Mouse (Mus musculus) forebrain, embryonic 12.5 days (tissue): ENCODE measurements at regions not wholly inside any gene's neighbourhood (a gene's known extent, or its start where the extent isn't known, plus 50 kb on each side); places are given as distances from the start of the nearest gene placed in this dataset.
"Not testable (repeated sequence)": the region's sequence is repeated elsewhere in the genome, so short reads cannot be mapped to it uniquely, and the experiment has no call there.

ENCODE experiments used
- ATAC-seq: fragments of 200-750 bp; cut with Nextera tagmentation; 2 replicates; pipeline ENCODE4 v1.8.0; 2017; ENCODE audit warnings: moderate TSS enrichment; ENCODE audit not compliant: low FRiP score
- H3K27ac ChIP-seq: fragments of 300-500 bp; sonication (generic); 2 replicates; pipeline ENCODE4 v1.5.1; 2016; ENCODE audit warnings: mild to moderate bottlenecking
- H3K27me3 ChIP-seq: fragments of 300-500 bp; sonication (generic); 2 replicates; pipeline ENCODE4 v1.6.1; 2016; ENCODE audit warnings: mild to moderate bottlenecking
- H3K36me3 ChIP-seq: fragments of 300-500 bp; sonication (generic); replicated peaks from 2 replicates; pipeline ENCODE4 v1.6.1; 2016; ENCODE audit warnings: mild to moderate bottlenecking
- H3K4me1 ChIP-seq: fragments of 300-500 bp; sonication (generic); 2 replicates; pipeline ENCODE4 v1.6.1; 2016
- H3K4me2 ChIP-seq: fragments of 300-500 bp; sonication (generic); 2 replicates; pipeline ENCODE4 v1.6.1; 2016; ENCODE audit warnings: mild to moderate bottlenecking, moderate library complexity
- H3K4me3 ChIP-seq: fragments of 300-500 bp; sonication (generic); replicated peaks from 2 replicates; pipeline ENCODE4 v1.5.1; 2016; ENCODE audit warnings: mild to moderate bottlenecking
- H3K9ac ChIP-seq: fragments of 300-500 bp; sonication (generic); 2 replicates; pipeline ENCODE4 v1.6.1; 2016; ENCODE audit warnings: mild to moderate bottlenecking
- H3K9me3 ChIP-seq: fragments of 300-500 bp; sonication (generic); 2 replicates; pipeline ENCODE4 v1.6.1; 2016
- WGBS: fragments of 180-500 bp; shearing (Covaris S2); methylation state at CpG from one replicate; pipeline ENCODE4 v1.1.7; 2016; 5-methylcytosine and 5-hydroxymethylcytosine counted together

GRCm38 (mm10) chr15:34027111-34027510 is 330.6 kb downstream of the 9430069I07Rik start:
- not testable (repeated sequence) for H3K27me3 ChIP-seq, H3K4me1 ChIP-seq, H3K4me3 ChIP-seq, H3K4me2 ChIP-seq, ATAC-seq, H3K27ac ChIP-seq, H3K9ac ChIP-seq, H3K36me3 ChIP-seq, H3K9me3 ChIP-seq
- 85% methylated on average over 8 of the region's 8 CpGs for WGBS

- 90% methylated on average over 2 of the region's 2 CpGs for WGBS
- no peak overlapping the region for H3K4me3 ChIP-seq
- H3K9ac ChIP-seq, result no peak overlapping the region
- H3K4me1 ChIP-seq, result no peaks in the 10 kb centered on the region
- H3K36me3 ChIP-seq, result no peaks in the 10 kb centered on the region
- no peak overlapping the region for H3K4me2 ChIP-seq
- H3K27me3 ChIP-seq, result no peaks in the 10 kb centered on the region
- no peak overlapping the region for H3K27ac ChIP-seq
- ATAC-seq, result no peak
- H3K9me3 ChIP-seq, result no peaks in the 10 kb centered on the region
These were observed 332.3 kb downstream of the 9430069I07Rik start for GRCm38 (mm10) chr15:34025396-34025795.

- Histone ChIP-seq H3K4me1 (no peaks in the 10 kb centered on the region), H3K36me3 (no peaks in the 10 kb centered on the region), H3K9me3 (no peaks in the 10 kb centered on the region), H3K27ac (no peak overlapping the region), H3K9ac (no peak overlapping the region), H3K4me3 (no peak overlapping the region), H3K4me2 (no peak overlapping the region), H3K27me3 (no peaks in the 10 kb centered on the region)
- ATAC-seq, result peak; percentile 39; the same call in 1 of the 2 replicates
- 27% methylated on average over 11 of the region's 11 CpGs for whole genome bisulfite sequencing
These were observed 335.8 kb downstream of the 9430069I07Rik start for GRCm38 (mm10) chr15:34021857-34022256.

- Histone ChIP-seq H3K4me1 (no peaks in the 10 kb centered on the region), H3K4me2 (no peak overlapping the region), H3K9me3 (no peaks in the 10 kb centered on the region), H3K4me3 (no peak overlapping the region), H3K36me3 (no peaks in the 10 kb centered on the region), H3K9ac (no peak overlapping the region), H3K27ac (no peak overlapping the region), H3K27me3 (no peaks in the 10 kb centered on the region)
- WGBS, result 49% methylated on average over 13 of the region's 13 CpGs
- peak; percentile 69; the same call in 1 of the 2 replicates for ATAC-seq
These were observed 341.1 kb downstream of the 9430069I07Rik start for GRCm38 (mm10) chr15:34016397-34017156.

- WGBS, result 39% methylated on average over 1 of the region's 1 CpGs
- Histone ChIP-seq H3K4me3 (no peak overlapping the region), H3K4me1 (no peaks in the 10 kb centered on the region), H3K9ac (no peak overlapping the region), H3K27me3 (no peaks in the 10 kb centered on the region), H3K27ac (no peak overlapping the region), H3K9me3 (no peaks in the 10 kb centered on the region), H3K4me2 (no peak overlapping the region), H3K36me3 (no peaks in the 10 kb centered on the region)
- ATAC-seq, result no peak
These were observed 349.1 kb downstream of the 9430069I07Rik start for GRCm38 (mm10) chr15:34008591-34008990.

GRCm38 (mm10) chr15:33992383-33992782 is 365.3 kb downstream of the 9430069I07Rik start:
- no peaks in the 10 kb centered on the region for H3K36me3 ChIP-seq

GRCm38 (mm10) chr15:33975077-33975476 is 382.6 kb downstream of the 9430069I07Rik start:
- no peak for ATAC-seq
- Histone ChIP-seq H3K4me3 (no peak overlapping the region), H3K9ac (no peak overlapping the region), H3K27me3 (no peaks in the 10 kb centered on the region), H3K36me3 (no peaks in the 10 kb centered on the region), H3K9me3 (no peaks in the 10 kb centered on the region), H3K4me2 (no peak overlapping the region), H3K27ac (no peak overlapping the region), H3K4me1 (no peaks in the 10 kb centered on the region)
- 33% methylated on average over 1 of the region's 1 CpGs for WGBS

More at GRCm38 (mm10) chr15:33992383-33992782, 365.3 kb downstream of the 9430069I07Rik start:
- Histone ChIP-seq H3K27me3 (no peaks in the 10 kb centered on the region), H3K27ac (no peak overlapping the region), H3K9me3 (no peaks in the 10 kb centered on the region), H3K4me2 (no peak overlapping the region), H3K9ac (no peak overlapping the region), H3K4me1 (no peaks in the 10 kb centered on the region), H3K4me3 (no peak overlapping the region)
- 100% methylated on average over 4 of the region's 4 CpGs for WGBS
- ATAC-seq, result no peak

- H3K27me3 ChIP-seq, result no peaks in the 10 kb centered on the region
- 86% methylated on average over 3 of the region's 3 CpGs for WGBS
- no peak overlapping the region for H3K9ac ChIP-seq
- no peak overlapping the region for H3K4me3 ChIP-seq
- H3K36me3 ChIP-seq, result no peaks in the 10 kb centered on the region
- no peak overlapping the region for H3K4me2 ChIP-seq
- H3K4me1 ChIP-seq, result no peaks in the 10 kb centered on the region
- no peak overlapping the region for H3K27ac ChIP-seq
- no peaks in the 10 kb centered on the region for H3K9me3 ChIP-seq
- no peak for ATAC-seq
These were observed 384.2 kb downstream of the 9430069I07Rik start for GRCm38 (mm10) chr15:33973466-33973865.

GRCm38 (mm10) chr15:33969409-33969808 is 388.3 kb downstream of the 9430069I07Rik start:
- no peak overlapping the region for H3K9ac ChIP-seq
- no peaks in the 10 kb centered on the region for H3K4me1 ChIP-seq
- no peak for ATAC-seq
- H3K36me3 ChIP-seq, result no peaks in the 10 kb centered on the region
- H3K9me3 ChIP-seq, result no peaks in the 10 kb centered on the region
- WGBS, result 64% methylated on average over 1 of the region's 1 CpGs
- H3K4me2 ChIP-seq, result no peak overlapping the region
- H3K4me3 ChIP-seq, result no peak overlapping the region
- no peaks in the 10 kb centered on the region for H3K27me3 ChIP-seq
- H3K27ac ChIP-seq, result no peak overlapping the region

- ATAC-seq, result no peak
- H3K27me3 ChIP-seq, result no peaks in the 10 kb centered on the region
- H3K4me3 ChIP-seq, result no peak overlapping the region
- 81% methylated on average over 3 of the region's 4 CpGs for WGBS
- no peaks in the 10 kb centered on the region for H3K9me3 ChIP-seq
- H3K36me3 ChIP-seq, result no peaks in the 10 kb centered on the region
- H3K4me2 ChIP-seq, result no peak overlapping the region
- H3K4me1 ChIP-seq, result no peaks in the 10 kb centered on the region
- no peak overlapping the region for H3K27ac ChIP-seq
- no peak overlapping the region for H3K9ac ChIP-seq
These were observed 422.5 kb downstream of the 9430069I07Rik start for GRCm38 (mm10) chr15:33935013-33935664.

GRCm38 (mm10) chr15:33926446-33926845 is 431.2 kb downstream of the 9430069I07Rik start:
- WGBS, result 62% methylated on average over 2 of the region's 2 CpGs
- Histone ChIP-seq H3K4me2 (no peak overlapping the region), H3K4me1 (no peaks in the 10 kb centered on the region)

GRCm38 (mm10) chr15:33924094-33924890 is 433.4 kb downstream of the 9430069I07Rik start:
- 88% methylated on average over 5 of the region's 5 CpGs for WGBS
- Histone ChIP-seq H3K4me1 (no peaks in the 10 kb centered on the region), H3K9ac (no peak overlapping the region), H3K36me3 (no peaks in the 10 kb centered on the region), H3K9me3 (no peaks in the 10 kb centered on the region), H3K4me2 (no peak overlapping the region), H3K27me3 (no peaks in the 10 kb centered on the region), H3K27ac (no peak overlapping the region), H3K4me3 (no peak overlapping the region)
- no peak for ATAC-seq

More at GRCm38 (mm10) chr15:33926446-33926845, 431.2 kb downstream of the 9430069I07Rik start:
- Histone ChIP-seq H3K9me3 (no peaks in the 10 kb centered on the region), H3K27ac (no peak overlapping the region), H3K4me3 (no peak overlapping the region), H3K36me3 (no peaks in the 10 kb centered on the region), H3K9ac (no peak overlapping the region), H3K27me3 (no peaks in the 10 kb centered on the region)
- ATAC-seq, result no peak
